Comparison of ENCODE assay signal across 22 mouse cellular contexts in the genomic region with DNA sequence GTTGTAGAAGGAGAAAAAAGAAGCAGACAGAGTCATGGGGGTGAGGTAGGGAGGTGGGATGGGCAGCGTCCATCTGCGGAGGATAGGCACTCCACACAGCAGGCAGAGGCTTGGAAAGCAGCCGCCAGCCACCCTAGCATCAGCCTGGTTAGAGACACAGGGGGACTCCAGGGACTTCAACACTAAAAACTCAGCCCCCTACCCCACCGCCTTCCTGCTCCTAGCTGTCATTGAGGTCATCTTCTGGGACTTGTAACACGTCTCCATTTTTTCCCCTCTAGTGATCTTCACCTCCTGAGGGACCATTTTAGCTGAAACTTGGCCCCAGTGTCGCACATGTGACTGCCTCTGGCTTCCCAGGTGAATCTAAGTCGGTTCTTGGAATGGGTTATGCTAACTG.
"Had no signal": no experiment of that assay in that cellular context is flagged by ENCODE, and none has a peak within 500 bp of the region (broad histone marks: within the 10 kb centered on the region; RNA-seq: fewer than 3 reads in every experiment).

No protein-coding gene starts in this region.

- H3K4me1 ChIP-seq: limb, embryonic 13.5 days; limb, embryonic 15.5 days had no signal

- H3K27ac ChIP-seq: heart, adult 2 months; heart, embryonic 10.5 days; hindbrain, embryonic 13.5 days; hindbrain, embryonic 15.5 days; hindbrain, postnatal 0 days; kidney, embryonic 15.5 days; kidney, postnatal 0 days; left cerebral cortex, adult 2 months; limb, embryonic 13.5 days; limb, embryonic 15.5 days; liver, embryonic 12.5 days had no signal

- H3K27me3 ChIP-seq: heart, embryonic 12.5 days; hindbrain, embryonic 13.5 days; hindbrain, embryonic 15.5 days; kidney, embryonic 15.5 days; limb, embryonic 13.5 days; limb, embryonic 15.5 days; liver, embryonic 12.5 days had no signal

- H3K36me3 ChIP-seq: hindbrain, embryonic 13.5 days; hindbrain, embryonic 15.5 days; kidney, embryonic 15.5 days; limb, embryonic 15.5 days had no signal

- H3K4me3 ChIP-seq: heart, adult 2 months; heart, embryonic 10.5 days; heart, embryonic 12.5 days; hindbrain, embryonic 13.5 days; hindbrain, embryonic 15.5 days; kidney, embryonic 15.5 days; left cerebral cortex, adult 2 months; limb, embryonic 13.5 days; limb, embryonic 15.5 days; liver, embryonic 12.5 days had no signal

- DNase-seq: gastrocnemius, postnatal 14 days; gastrocnemius, postnatal 36 days; heart, adult 2 months; heart, postnatal 10 days; heart, postnatal 4 days; kidney, adult 11 months; kidney, adult 2 months; kidney, adult 9 months; kidney, postnatal 14 days; kidney, postnatal 36 days; layer of hippocampus, adult 9-11 months had no signal
